Mouse (Mus musculus): ENCODE results near the gene Phf7. TPM values are rescaled to one million over a fixed set of nuclear protein-coding genes. Genes with fewer than 3 reads are reported as not detected.

Phf7 gene
- polyA plus RNA-seq (2015; fragmentation: Nextera tagmentation; extraction: Ambion mirVana) = 9.5 TPM in 2 replicates

DNA sequence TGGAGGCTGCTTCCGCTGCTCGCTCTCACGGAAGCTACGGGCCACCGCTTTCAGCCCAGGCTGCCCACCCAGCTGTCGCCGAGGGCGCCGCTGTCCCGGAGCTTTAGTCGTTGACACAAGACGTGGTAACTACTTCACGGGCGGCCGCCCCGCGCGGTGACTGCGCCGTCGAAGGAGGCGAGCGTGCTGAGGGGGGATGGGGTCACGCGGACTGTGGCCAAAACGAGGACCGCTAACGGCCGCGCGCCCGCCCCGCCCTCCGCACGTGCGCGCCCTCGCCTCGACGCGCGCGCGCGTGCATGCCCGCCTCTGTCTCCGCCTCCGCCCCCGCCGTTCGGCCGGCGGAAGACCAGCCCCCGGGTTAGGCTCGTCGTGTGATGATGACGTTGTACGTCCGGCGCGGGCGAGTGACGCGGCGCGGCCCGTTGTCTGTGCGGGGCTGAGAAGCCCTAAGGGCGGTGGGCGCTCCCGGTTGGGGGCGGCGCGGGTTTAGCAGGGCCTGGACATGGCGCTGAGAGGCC is at the start of gene Phf7, which contains the start of gene Bap1:
Phf7 (minus strand) TSS at position 234 of the 521 bp plus-strand sequence.
Bap1 (plus strand) TSS at position 367 of the 521 bp plus-strand sequence.
- no peaks in the 10 kb centered on the region for H3K27me3 ChIP-seq (ENCODE audit: control insufficient read depth, insufficient read depth, low read length)
- H3K9ac ChIP-seq (ENCODE audit: low read length) = peak within 1 kb of the TSS; percentile 99
- under 1% methylated on average over 65 of the region's 75 CpGs for whole genome bisulfite sequencing
- peaks cover 30% of the 10 kb centered on the region for H3K36me3 ChIP-seq (ENCODE audit: control insufficient read depth, insufficient read depth)
- peaks cover 18% of the 10 kb centered on the region for H3K4me1 ChIP-seq (ENCODE audit: control insufficient read depth, insufficient read depth, low read length)
- peak within 1 kb of the TSS; percentile 91 for H3K4me3 ChIP-seq (ENCODE audit: low read length)
- peak within 1 kb of the TSS; percentile 85 for H3K4me2 ChIP-seq (ENCODE audit: low read depth, low read length)
- H3K27ac ChIP-seq (ENCODE audit: low read length) = peak within 1 kb of the TSS; percentile 97
- ATAC-seq (replicated peaks; ENCODE audit: extremely low read depth, insufficient read depth, low FRiP score) = peak; percentile 89
- H3K9me3 ChIP-seq (replicated peaks; ENCODE audit: control insufficient read depth, low read length) = no peaks in the 10 kb centered on the region

GRCm38 (mm10) chr14:31285728-31286127 is 34.6 kb upstream of the Phf7 start:
- H3K4me1 ChIP-seq (ENCODE audit: control insufficient read depth, insufficient read depth, low read length) = no peaks in the 10 kb centered on the region
- ATAC-seq (replicated peaks; ENCODE audit: extremely low read depth, insufficient read depth, low FRiP score) = no peak
- H3K36me3 ChIP-seq (ENCODE audit: control insufficient read depth, insufficient read depth) = no peaks in the 10 kb centered on the region
- no peak overlapping the region for H3K9ac ChIP-seq (ENCODE audit: low read length)
- no peak overlapping the region for H3K27ac ChIP-seq (ENCODE audit: low read length)
- H3K4me2 ChIP-seq (ENCODE audit: low read depth, low read length) = no peak overlapping the region
- no peak overlapping the region for H3K4me3 ChIP-seq (ENCODE audit: low read length)
- no peaks in the 10 kb centered on the region for H3K27me3 ChIP-seq (ENCODE audit: control insufficient read depth, insufficient read depth, low read length)
- 73% methylated on average over 8 of the region's 8 CpGs for WGBS
- H3K9me3 ChIP-seq (replicated peaks; ENCODE audit: control insufficient read depth, low read length) = no peaks in the 10 kb centered on the region

- no peak overlapping the region for H3K9ac ChIP-seq (ENCODE audit: low read length)
- H3K4me1 ChIP-seq (ENCODE audit: control insufficient read depth, insufficient read depth, low read length) = no peaks in the 10 kb centered on the region
- WGBS = 23% methylated on average over 7 of the region's 7 CpGs
- H3K27ac ChIP-seq (ENCODE audit: low read length) = no peak overlapping the region
- ATAC-seq (replicated peaks; ENCODE audit: extremely low read depth, insufficient read depth, low FRiP score) = no peak
- H3K9me3 ChIP-seq (replicated peaks; ENCODE audit: control insufficient read depth, low read length) = no peaks in the 10 kb centered on the region
- H3K4me2 ChIP-seq (ENCODE audit: low read depth, low read length) = no peak overlapping the region
- H3K4me3 ChIP-seq (ENCODE audit: low read length) = no peak overlapping the region
- no peaks in the 10 kb centered on the region for H3K27me3 ChIP-seq (ENCODE audit: control insufficient read depth, insufficient read depth, low read length)
- no peaks in the 10 kb centered on the region for H3K36me3 ChIP-seq (ENCODE audit: control insufficient read depth, insufficient read depth)
Measured at GRCm38 (mm10) chr14:31272164-31272563, 21.0 kb upstream of the Phf7 start.

- H3K36me3 ChIP-seq (ENCODE audit: control insufficient read depth, insufficient read depth) = no peaks in the 10 kb centered on the region
- 83% methylated on average over 6 of the region's 6 CpGs for WGBS
- H3K4me1 ChIP-seq (ENCODE audit: control insufficient read depth, insufficient read depth, low read length) = no peaks in the 10 kb centered on the region
- H3K4me3 ChIP-seq (ENCODE audit: low read length) = no peak overlapping the region
- no peaks in the 10 kb centered on the region for H3K27me3 ChIP-seq (ENCODE audit: control insufficient read depth, insufficient read depth, low read length)
- no peak overlapping the region for H3K4me2 ChIP-seq (ENCODE audit: low read depth, low read length)
- H3K27ac ChIP-seq (ENCODE audit: low read length) = no peak overlapping the region
- H3K9me3 ChIP-seq (replicated peaks; ENCODE audit: control insufficient read depth, low read length) = no peaks in the 10 kb centered on the region
- H3K9ac ChIP-seq (ENCODE audit: low read length) = no peak overlapping the region
- no peak for ATAC-seq (replicated peaks; ENCODE audit: extremely low read depth, insufficient read depth, low FRiP score)
Measured at GRCm38 (mm10) chr14:31271121-31271520, 20.0 kb upstream of the Phf7 start.

DNA sequence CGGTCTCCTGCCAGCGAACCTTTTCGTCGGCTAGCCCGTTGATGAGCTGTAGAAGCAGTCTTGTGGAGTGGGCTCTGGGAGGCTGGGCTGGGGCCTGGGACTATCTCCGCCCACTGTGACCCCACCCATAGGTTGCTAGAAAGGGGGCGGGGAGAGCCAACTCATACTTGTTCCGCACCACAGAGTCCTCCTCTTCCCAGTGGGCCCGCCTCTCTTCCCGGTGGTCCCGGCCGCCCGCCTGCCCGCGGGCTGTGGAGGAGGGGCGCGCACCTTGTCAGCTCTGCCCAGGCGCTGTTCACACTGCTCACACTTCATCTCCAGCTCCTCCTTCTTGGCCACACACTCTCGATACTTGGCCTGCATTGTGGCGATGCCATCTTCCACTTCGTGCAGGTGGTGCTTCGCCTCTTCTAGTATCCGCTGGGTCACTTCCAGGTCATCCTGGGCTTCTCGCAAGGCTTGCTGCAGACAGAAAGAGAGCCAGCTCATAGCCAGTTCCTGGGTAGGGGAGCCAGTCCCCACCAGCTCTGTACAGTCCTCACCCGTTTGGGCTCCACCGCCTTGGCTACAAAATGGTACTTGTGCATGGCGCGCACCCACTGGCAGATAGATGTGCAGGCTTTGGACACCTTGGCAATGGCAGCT is 18.5 kb upstream of the Phf7 start:
- no peaks in the 10 kb centered on the region for H3K4me1 ChIP-seq (ENCODE audit: control insufficient read depth, insufficient read depth, low read length)
- peak overlapping the region; percentile 38 for H3K4me3 ChIP-seq (ENCODE audit: low read length)
- H3K36me3 ChIP-seq (ENCODE audit: control insufficient read depth, insufficient read depth) = no peaks in the 10 kb centered on the region
- ATAC-seq (replicated peaks; ENCODE audit: extremely low read depth, insufficient read depth, low FRiP score) = peak; percentile 67
- H3K27ac ChIP-seq (ENCODE audit: low read length) = no peak overlapping the region
- no peaks in the 10 kb centered on the region for H3K27me3 ChIP-seq (ENCODE audit: control insufficient read depth, insufficient read depth, low read length)
- H3K4me2 ChIP-seq (ENCODE audit: low read depth, low read length) = peak overlapping the region; percentile 65
- H3K9me3 ChIP-seq (replicated peaks; ENCODE audit: control insufficient read depth, low read length) = no peaks in the 10 kb centered on the region
- 16% methylated on average over 28 of the region's 28 CpGs for WGBS
- peak overlapping the region; percentile 54 for H3K9ac ChIP-seq (ENCODE audit: low read length)

GRCm38 (mm10) chr14:31268301-31269001 is 17.3 kb upstream of the Phf7 start:
- no peak for ATAC-seq (replicated peaks; ENCODE audit: extremely low read depth, insufficient read depth, low FRiP score)

DNA sequence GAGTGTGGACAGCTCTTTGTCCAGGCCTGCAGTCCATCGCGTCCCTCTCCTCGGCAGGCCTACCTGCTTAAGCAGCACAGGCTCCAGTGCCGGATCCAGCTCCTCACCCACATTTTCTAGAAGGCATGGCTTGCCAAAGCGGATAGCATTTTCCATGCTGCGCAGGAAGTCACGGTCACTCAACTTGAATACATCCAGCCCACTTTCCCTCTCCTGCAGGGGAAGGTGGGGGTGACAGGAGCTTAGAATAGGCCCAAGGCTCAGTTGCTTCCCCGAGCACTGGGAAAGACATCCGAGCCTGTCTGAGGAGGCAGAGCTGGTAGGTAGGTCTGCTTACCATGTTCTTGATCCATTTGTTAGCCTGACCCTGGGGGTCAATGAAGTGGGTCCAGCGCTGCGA is 16.5 kb upstream of the Phf7 start:
- WGBS = 82% methylated on average over 11 of the region's 11 CpGs
- no peaks in the 10 kb centered on the region for H3K4me1 ChIP-seq (ENCODE audit: control insufficient read depth, insufficient read depth, low read length)
- no peak overlapping the region for H3K4me2 ChIP-seq (ENCODE audit: low read depth, low read length)
- no peak for ATAC-seq (replicated peaks; ENCODE audit: extremely low read depth, insufficient read depth, low FRiP score)
- H3K4me3 ChIP-seq (ENCODE audit: low read length) = no peak overlapping the region
- H3K9ac ChIP-seq (ENCODE audit: low read length) = no peak overlapping the region
- no peaks in the 10 kb centered on the region for H3K36me3 ChIP-seq (ENCODE audit: control insufficient read depth, insufficient read depth)
- H3K27me3 ChIP-seq (ENCODE audit: control insufficient read depth, insufficient read depth, low read length) = no peaks in the 10 kb centered on the region
- no peak overlapping the region for H3K27ac ChIP-seq (ENCODE audit: low read length)
- H3K9me3 ChIP-seq (replicated peaks; ENCODE audit: control insufficient read depth, low read length) = no peaks in the 10 kb centered on the region

More at GRCm38 (mm10) chr14:31268301-31269001, 17.3 kb upstream of the Phf7 start:
- H3K9me3 ChIP-seq (replicated peaks; ENCODE audit: control insufficient read depth, low read length) = no peaks in the 10 kb centered on the region
- H3K27ac ChIP-seq (ENCODE audit: low read length) = no peak overlapping the region
- no peaks in the 10 kb centered on the region for H3K27me3 ChIP-seq (ENCODE audit: control insufficient read depth, insufficient read depth, low read length)
- WGBS = 68% methylated on average over 9 of the region's 9 CpGs
- H3K9ac ChIP-seq (ENCODE audit: low read length) = no peak overlapping the region
- H3K4me2 ChIP-seq (ENCODE audit: low read depth, low read length) = no peak overlapping the region
- H3K4me1 ChIP-seq (ENCODE audit: control insufficient read depth, insufficient read depth, low read length) = no peaks in the 10 kb centered on the region
- H3K4me3 ChIP-seq (ENCODE audit: low read length) = no peak overlapping the region
- no peaks in the 10 kb centered on the region for H3K36me3 ChIP-seq (ENCODE audit: control insufficient read depth, insufficient read depth)

DNA sequence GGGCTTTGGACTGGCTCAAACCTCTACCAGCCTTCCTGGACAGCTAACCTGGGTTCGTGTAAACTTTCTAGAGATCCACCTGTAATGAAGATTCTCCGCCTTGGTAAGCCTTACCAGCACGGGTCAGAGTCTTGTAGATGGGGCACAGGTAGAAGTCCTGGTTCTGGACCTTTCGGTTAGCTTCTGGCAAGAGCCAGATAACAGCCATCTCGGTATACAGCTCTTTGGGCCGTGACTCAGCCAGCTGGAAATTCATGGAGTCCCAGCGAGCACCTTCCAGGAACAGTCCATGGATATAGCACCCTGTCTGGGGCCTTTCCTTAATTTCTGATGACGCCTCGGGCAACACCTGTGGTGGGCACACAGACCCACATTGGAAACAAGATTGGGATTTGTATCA is 9.8 kb upstream of the Phf7 start:
- ATAC-seq (replicated peaks; ENCODE audit: extremely low read depth, insufficient read depth, low FRiP score) = no peak
- H3K36me3 ChIP-seq (ENCODE audit: control insufficient read depth, insufficient read depth) = peaks cover 46% of the 10 kb centered on the region
- H3K9ac ChIP-seq (ENCODE audit: low read length) = no peak overlapping the region

GRCm38 (mm10) chr14:31260374-31260773 is 9.3 kb upstream of the Phf7 start:
- H3K4me1 ChIP-seq (ENCODE audit: control insufficient read depth, insufficient read depth, low read length) = no peaks in the 10 kb centered on the region
- WGBS = 89% methylated on average over 4 of the region's 4 CpGs
- H3K4me3 ChIP-seq (ENCODE audit: low read length) = no peak overlapping the region
- no peaks in the 10 kb centered on the region for H3K27me3 ChIP-seq (ENCODE audit: control insufficient read depth, insufficient read depth, low read length)
- no peak overlapping the region for H3K4me2 ChIP-seq (ENCODE audit: low read depth, low read length)
- no peaks in the 10 kb centered on the region for H3K9me3 ChIP-seq (replicated peaks; ENCODE audit: control insufficient read depth, low read length)
- no peak overlapping the region for H3K27ac ChIP-seq (ENCODE audit: low read length)
- no peak for ATAC-seq (replicated peaks; ENCODE audit: extremely low read depth, insufficient read depth, low FRiP score)
- H3K36me3 ChIP-seq (ENCODE audit: control insufficient read depth, insufficient read depth) = peaks cover 51% of the 10 kb centered on the region
- H3K9ac ChIP-seq (ENCODE audit: low read length) = no peak overlapping the region

More for the DNA sequence above, 9.8 kb upstream of the Phf7 start:
- Histone ChIP-seq H3K4me3 (ENCODE audit: low read length) (no peak overlapping the region), H3K27ac (ENCODE audit: low read length) (no peak overlapping the region), H3K4me1 (ENCODE audit: control insufficient read depth, insufficient read depth, low read length) (no peaks in the 10 kb centered on the region), H3K27me3 (ENCODE audit: control insufficient read depth, insufficient read depth, low read length) (no peaks in the 10 kb centered on the region), H3K4me2 (ENCODE audit: low read depth, low read length) (no peak overlapping the region), H3K9me3 (replicated peaks; ENCODE audit: control insufficient read depth, low read length) (no peaks in the 10 kb centered on the region)
- WGBS = 88% methylated on average over 9 of the region's 9 CpGs
